Mouse (Mus musculus): ENCODE measurements around the gene Gm11084. TPM values are rescaled to one million over a fixed set of nuclear protein-coding genes. Genes with fewer than 3 reads are reported as not detected.
A peak's percentile ranks its signal among the peaks of the same experiment; 100 is the strongest.

The Gm11084 gene
- not detected in 2 replicates for polyA plus RNA-seq (2015; fragmentation: Nextera tagmentation; extraction: Ambion mirVana)

DNA sequence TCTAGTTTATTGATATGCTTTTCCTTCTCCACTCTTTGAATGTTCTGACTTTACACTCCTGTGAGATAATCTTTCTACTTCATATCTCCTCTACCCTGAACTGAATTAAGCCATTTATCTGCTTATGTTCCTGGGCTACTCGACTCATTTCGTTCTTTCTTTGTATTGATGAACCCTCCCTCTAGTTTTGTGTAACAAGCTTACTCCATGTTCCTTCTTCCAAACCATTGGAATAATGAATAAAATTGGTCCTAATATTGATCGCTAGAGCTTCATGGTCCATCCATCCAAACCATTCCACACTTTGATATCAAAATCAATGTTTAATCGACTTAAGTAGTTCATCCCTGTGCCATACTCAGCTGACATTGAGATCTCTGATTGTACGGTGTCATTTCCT is at the start of gene Gm11084:
Gene Gm11084, minus strand, starts transcription at position 101 of the 400 bp plus-strand sequence.
- H3K36me3 ChIP-seq (ENCODE audit: insufficient read depth, low read length): no peaks in the 10 kb centered on the region
- DNase-seq (ENCODE audit: low spot score): no peak
- H3K4me1 ChIP-seq (replicated peaks; ENCODE audit: insufficient read depth, low read length): no peaks in the 10 kb centered on the region
- H3K4me3 ChIP-seq (replicated peaks; ENCODE audit: low read depth, low read length): no peak within 1 kb of the TSS
- peaks cover 5% of the 10 kb centered on the region for H3K9me3 ChIP-seq (replicated peaks; ENCODE audit: low read length)
- no peak for ATAC-seq (replicated peaks; ENCODE audit: low FRiP score, low read depth)
- H3K27ac ChIP-seq: no peak within 1 kb of the TSS
- H3K9ac ChIP-seq (ENCODE audit: low read depth, low read length): no peak within 1 kb of the TSS
- 91% methylated on average over 5 of the region's 5 CpGs for WGBS
- no peak for TF ChIP-seq CTCF (IDR thresholded peaks at IDR 0.05; ENCODE audit: low read depth)
- no peak within 1 kb of the TSS for H3K4me2 ChIP-seq (ENCODE audit: low read length)
- H3K27me3 ChIP-seq (ENCODE audit: insufficient read depth, low read length): no peaks in the 10 kb centered on the region

DNA sequence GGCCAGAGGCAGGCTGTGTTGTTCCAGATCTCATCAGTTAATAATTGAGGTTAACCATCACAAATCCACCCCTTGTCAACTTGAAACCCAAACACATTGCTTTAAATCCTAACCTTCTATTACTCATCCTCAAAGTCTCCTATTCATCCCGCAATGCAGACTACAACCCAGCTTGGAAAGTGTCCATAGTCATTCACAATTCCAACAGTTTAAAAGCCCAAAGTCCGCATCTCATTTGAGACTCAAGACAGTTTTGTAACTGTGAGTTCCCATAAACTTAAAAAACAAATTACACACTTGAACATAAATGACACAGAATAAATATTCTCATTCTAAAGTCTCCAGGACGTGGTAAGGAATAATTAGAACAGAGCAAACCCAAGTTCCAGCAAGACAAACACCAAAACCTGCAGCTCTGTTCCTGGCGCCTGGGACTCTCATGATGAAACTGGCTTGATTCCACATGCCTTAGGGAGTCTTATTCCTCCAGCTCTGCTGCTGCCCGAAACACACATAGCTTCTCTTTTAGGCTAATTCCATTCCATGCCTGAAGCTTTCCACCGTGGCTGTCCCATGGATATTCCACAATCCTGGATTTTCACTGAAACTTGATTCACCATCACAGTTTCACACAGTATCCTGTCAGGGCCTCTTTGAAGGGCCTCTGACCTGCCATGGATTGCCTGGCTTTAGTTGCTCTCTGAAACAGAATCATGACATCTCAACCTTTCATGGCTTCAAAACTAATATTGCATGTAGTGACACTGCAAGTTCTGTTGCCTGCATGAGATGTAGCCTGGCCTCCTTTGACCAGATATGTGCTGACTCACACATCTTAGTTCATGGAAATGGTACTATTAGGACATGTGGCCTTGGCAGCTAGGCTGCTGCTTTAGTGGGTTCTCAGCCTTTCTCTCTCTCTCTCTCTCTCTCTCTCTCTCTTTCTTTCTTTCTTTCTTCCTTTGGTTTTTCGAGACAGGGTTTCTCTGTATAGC is 44.8 kb upstream of the Gm11084 start:
- no peak for TF ChIP-seq CTCF (IDR thresholded peaks at IDR 0.05; ENCODE audit: low read depth)

DNA sequence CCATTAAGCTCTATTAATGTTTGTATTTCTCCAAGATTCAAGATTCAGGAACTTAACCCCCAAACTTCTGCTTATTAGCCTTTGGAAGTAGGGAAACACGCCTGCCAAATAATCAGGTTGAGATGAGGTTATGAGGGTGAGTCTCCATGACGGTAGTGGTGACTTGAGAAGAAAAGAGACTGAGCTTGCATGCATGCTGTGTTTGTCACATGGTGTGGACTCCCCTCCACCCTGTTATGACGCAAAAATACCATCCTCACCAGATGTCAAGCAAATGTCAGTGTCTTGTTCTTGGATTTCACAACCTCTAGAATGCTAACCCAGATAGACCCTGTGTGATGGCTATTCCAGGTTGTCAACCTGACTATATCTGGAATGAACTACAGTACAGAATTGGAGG is 43.3 kb upstream of the Gm11084 start:
- H3K27me3 ChIP-seq (ENCODE audit: insufficient read depth, low read length): no peaks in the 10 kb centered on the region

More for the DNA sequence above, 44.8 kb upstream of the Gm11084 start:
- DNase-seq (ENCODE audit: low spot score): no peak
- WGBS: 74% methylated on average over 7 of the region's 7 CpGs
- Histone ChIP-seq H3K4me3 (replicated peaks; ENCODE audit: low read depth, low read length) (no peak overlapping the region), H3K36me3 (ENCODE audit: insufficient read depth, low read length) (no peaks in the 10 kb centered on the region), H3K9ac (ENCODE audit: low read depth, low read length) (no peak overlapping the region), H3K4me2 (ENCODE audit: low read length) (no peak overlapping the region), H3K4me1 (replicated peaks; ENCODE audit: insufficient read depth, low read length) (no peaks in the 10 kb centered on the region), H3K27me3 (ENCODE audit: insufficient read depth, low read length) (no peaks in the 10 kb centered on the region), H3K9me3 (replicated peaks; ENCODE audit: low read length) (no peaks in the 10 kb centered on the region), H3K27ac (no peak overlapping the region)
- ATAC-seq (replicated peaks; ENCODE audit: low FRiP score, low read depth): no peak

DNA sequence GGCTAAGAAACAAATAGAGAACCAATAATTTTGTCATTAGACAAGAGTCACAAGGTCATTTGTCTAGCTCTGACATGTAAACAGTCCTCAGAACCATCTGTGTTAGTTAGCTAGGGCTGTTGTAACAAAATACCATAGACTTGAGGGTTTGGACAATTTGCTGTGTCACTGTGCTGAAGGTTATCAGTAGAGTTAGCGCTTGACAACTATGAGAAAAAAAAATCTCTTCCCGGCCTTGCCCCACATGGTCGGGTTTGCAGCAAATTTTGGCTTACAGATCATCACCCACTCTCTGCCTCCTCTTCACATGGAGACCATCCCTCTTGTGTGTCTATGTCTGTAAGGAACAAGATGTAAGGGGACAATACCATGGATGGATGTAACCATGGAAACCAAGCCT is 41.5 kb upstream of the Gm11084 start:
- WGBS: 84% methylated on average over 3 of the region's 3 CpGs
- no peak overlapping the region for H3K4me3 ChIP-seq (replicated peaks; ENCODE audit: low read depth, low read length)
- no peak overlapping the region for H3K27ac ChIP-seq
- H3K4me2 ChIP-seq (ENCODE audit: low read length): no peak overlapping the region
- H3K9ac ChIP-seq (ENCODE audit: low read depth, low read length): no peak overlapping the region
- no peaks in the 10 kb centered on the region for H3K4me1 ChIP-seq (replicated peaks; ENCODE audit: insufficient read depth, low read length)
- TF ChIP-seq CTCF (IDR thresholded peaks at IDR 0.05; ENCODE audit: low read depth): no peak
- no peaks in the 10 kb centered on the region for H3K27me3 ChIP-seq (ENCODE audit: insufficient read depth, low read length)
- H3K36me3 ChIP-seq (ENCODE audit: insufficient read depth, low read length): no peaks in the 10 kb centered on the region
- no peak for DNase-seq (ENCODE audit: low spot score)
- no peak for ATAC-seq (replicated peaks; ENCODE audit: low FRiP score, low read depth)
- H3K9me3 ChIP-seq (replicated peaks; ENCODE audit: low read length): no peaks in the 10 kb centered on the region

More for the DNA sequence above, 43.3 kb upstream of the Gm11084 start:
- Histone ChIP-seq H3K27ac (no peak overlapping the region), H3K4me1 (replicated peaks; ENCODE audit: insufficient read depth, low read length) (no peaks in the 10 kb centered on the region), H3K4me2 (ENCODE audit: low read length) (no peak overlapping the region), H3K9me3 (replicated peaks; ENCODE audit: low read length) (no peaks in the 10 kb centered on the region), H3K9ac (ENCODE audit: low read depth, low read length) (no peak overlapping the region), H3K4me3 (replicated peaks; ENCODE audit: low read depth, low read length) (no peak overlapping the region), H3K36me3 (ENCODE audit: insufficient read depth, low read length) (no peaks in the 10 kb centered on the region)
- no peak for ATAC-seq (replicated peaks; ENCODE audit: low FRiP score, low read depth)
- TF ChIP-seq CTCF (IDR thresholded peaks at IDR 0.05; ENCODE audit: low read depth): no peak
- 89% methylated on average over 3 of the region's 3 CpGs for WGBS
- DNase-seq (ENCODE audit: low spot score): no peak

DNA sequence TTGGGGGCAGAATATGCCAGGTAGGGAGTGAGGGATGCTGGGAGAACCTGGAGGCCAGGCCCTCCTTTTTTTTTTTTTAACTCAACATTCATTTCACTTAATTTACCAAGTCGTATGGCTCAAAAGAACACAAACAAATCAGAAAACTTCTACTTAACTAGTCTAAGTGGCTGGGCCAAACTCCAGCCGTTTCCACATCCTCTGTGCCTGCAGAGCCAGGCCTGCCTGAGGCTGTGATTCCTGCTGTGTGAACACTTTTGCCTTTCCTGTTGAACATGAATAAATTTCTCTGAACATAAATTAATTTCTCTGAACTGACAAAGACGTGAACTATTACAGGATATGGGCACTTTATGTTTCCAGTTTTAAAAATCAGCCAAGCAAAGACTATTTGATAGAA is 40.6 kb upstream of the Gm11084 start:
- Histone ChIP-seq H3K9me3 (replicated peaks; ENCODE audit: low read length) (no peaks in the 10 kb centered on the region), H3K27me3 (ENCODE audit: insufficient read depth, low read length) (no peaks in the 10 kb centered on the region), H3K27ac (no peak overlapping the region), H3K36me3 (ENCODE audit: insufficient read depth, low read length) (no peaks in the 10 kb centered on the region), H3K4me2 (ENCODE audit: low read length) (no peak overlapping the region), H3K9ac (ENCODE audit: low read depth, low read length) (no peak overlapping the region), H3K4me1 (replicated peaks; ENCODE audit: insufficient read depth, low read length) (no peaks in the 10 kb centered on the region), H3K4me3 (replicated peaks; ENCODE audit: low read depth, low read length) (no peak overlapping the region)
- 42% methylated on average over 3 of the region's 3 CpGs for WGBS
- DNase-seq (ENCODE audit: low spot score): peak; percentile 41
- TF ChIP-seq CTCF (IDR thresholded peaks at IDR 0.05; ENCODE audit: low read depth): no peak
- ATAC-seq (replicated peaks; ENCODE audit: low FRiP score, low read depth): no peak

DNA sequence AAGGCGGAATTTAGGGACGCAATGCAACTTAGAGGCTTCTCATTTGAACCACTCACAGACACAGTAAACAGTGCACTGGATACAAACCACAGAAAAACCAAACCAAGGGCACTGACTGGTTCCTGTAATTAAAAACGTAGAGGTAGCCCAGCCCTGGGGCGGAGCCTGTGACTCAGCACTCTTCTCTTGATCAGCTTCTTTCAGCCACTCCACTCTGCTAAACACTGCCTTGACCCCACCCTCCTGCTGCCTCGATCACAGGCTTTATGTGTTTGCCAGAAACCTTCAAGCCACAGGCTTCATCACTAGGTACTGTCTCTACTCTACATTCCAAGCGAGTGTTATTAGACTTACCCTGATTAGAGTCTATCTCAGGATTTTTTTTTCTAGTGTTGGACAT is 37.3 kb upstream of the Gm11084 start:
- Histone ChIP-seq H3K36me3 (ENCODE audit: insufficient read depth, low read length) (no peaks in the 10 kb centered on the region), H3K4me1 (replicated peaks; ENCODE audit: insufficient read depth, low read length) (no peaks in the 10 kb centered on the region), H3K9ac (ENCODE audit: low read depth, low read length) (no peak overlapping the region), H3K9me3 (replicated peaks; ENCODE audit: low read length) (no peaks in the 10 kb centered on the region), H3K27me3 (ENCODE audit: insufficient read depth, low read length) (no peaks in the 10 kb centered on the region), H3K4me2 (ENCODE audit: low read length) (no peak overlapping the region), H3K27ac (no peak overlapping the region), H3K4me3 (replicated peaks; ENCODE audit: low read depth, low read length) (no peak overlapping the region)
- ATAC-seq (replicated peaks; ENCODE audit: low FRiP score, low read depth): no peak
- WGBS: 48% methylated on average over 6 of the region's 6 CpGs
- no peak for TF ChIP-seq CTCF (IDR thresholded peaks at IDR 0.05; ENCODE audit: low read depth)
- DNase-seq (ENCODE audit: low spot score): no peak

Data from kidney, postnatal 0 days (tissue).